Comparison of ENCODE assay signal across 32 mouse cellular contexts in genomic region chr8:94337559-94337958, GRCm38 (mm10). TPM values are rescaled to one million over a fixed set of nuclear protein-coding genes. Genes with fewer than 3 reads are reported as not detected.
"Had no signal": no experiment of that assay in that cellular context is flagged by ENCODE, and none has a peak within 500 bp of the region (broad histone marks: within the 10 kb centered on the region; RNA-seq: fewer than 3 reads in every experiment).

No protein-coding gene starts in this region.

- H3K4me2 ChIP-seq: limb, embryonic 12.5 days; limb, embryonic 13.5 days; limb, embryonic 15.5 days; liver, embryonic 11.5 days; liver, embryonic 12.5 days; liver, embryonic 13.5 days; liver, embryonic 15.5 days; lung, embryonic 14.5 days; lung, embryonic 15.5 days; midbrain, embryonic 11.5 days; midbrain, embryonic 12.5 days; midbrain, embryonic 15.5 days had no signal

- H3K4me1 ChIP-seq: limb, embryonic 10.5 days; limb, embryonic 12.5 days; limb, embryonic 13.5 days; limb, embryonic 15.5 days; liver, embryonic 12.5 days; liver, embryonic 13.5 days; liver, embryonic 15.5 days; lung, embryonic 15.5 days; midbrain, embryonic 12.5 days; midbrain, embryonic 15.5 days had no signal

- ATAC-seq: liver, embryonic 12.5 days; liver, postnatal 0 days; lung, postnatal 0 days; midbrain, embryonic 15.5 days; midbrain, embryonic 16.5 days had no signal

- H3K9ac ChIP-seq: limb, embryonic 12.5 days; limb, embryonic 13.5 days; limb, embryonic 15.5 days; liver, embryonic 12.5 days; liver, embryonic 13.5 days; liver, embryonic 14.5 days; liver, embryonic 15.5 days; liver, postnatal 0 days; lung, embryonic 14.5 days; lung, embryonic 15.5 days; midbrain, embryonic 12.5 days; midbrain, embryonic 15.5 days had no signal

- H3K4me3 ChIP-seq: left cerebral cortex, adult 2 months; limb, embryonic 10.5 days; limb, embryonic 12.5 days; limb, embryonic 13.5 days; limb, embryonic 15.5 days; liver, embryonic 12.5 days; liver, embryonic 13.5 days; liver, embryonic 15.5 days; lung, embryonic 15.5 days; megakaryocyte, embryonic 14.5 days; midbrain, embryonic 10.5 days; midbrain, embryonic 12.5 days; midbrain, embryonic 15.5 days; myocyte had no signal

- H3K9me3 ChIP-seq: limb, embryonic 10.5 days; limb, embryonic 12.5 days; limb, embryonic 13.5 days; limb, embryonic 15.5 days; liver, embryonic 12.5 days; liver, embryonic 13.5 days; liver, embryonic 15.5 days; lung, embryonic 15.5 days; midbrain, embryonic 10.5 days; midbrain, embryonic 12.5 days; midbrain, embryonic 15.5 days had no signal

- H3K27me3 ChIP-seq: limb, embryonic 12.5 days; limb, embryonic 13.5 days; limb, embryonic 15.5 days; liver, embryonic 12.5 days; liver, embryonic 13.5 days; liver, embryonic 15.5 days; lung, embryonic 15.5 days; midbrain, embryonic 12.5 days; midbrain, embryonic 15.5 days had no signal

- H3K36me3 ChIP-seq: limb, embryonic 10.5 days; limb, embryonic 12.5 days; limb, embryonic 13.5 days; limb, embryonic 15.5 days; liver, embryonic 12.5 days; liver, embryonic 13.5 days; liver, embryonic 15.5 days; lung, embryonic 15.5 days; midbrain, embryonic 10.5 days; midbrain, embryonic 12.5 days; midbrain, embryonic 15.5 days had no signal

- H3K27ac ChIP-seq: left cerebral cortex, adult 2 months; limb, embryonic 10.5 days; limb, embryonic 12.5 days; limb, embryonic 13.5 days; limb, embryonic 15.5 days; liver, embryonic 12.5 days; liver, embryonic 13.5 days; liver, embryonic 14.5 days; liver, embryonic 15.5 days; lung, embryonic 15.5 days; macrophage; midbrain, embryonic 10.5 days; midbrain, embryonic 12.5 days; midbrain, embryonic 15.5 days had no signal

- DNase-seq: left cerebral cortex, postnatal 4 days; liver; liver, embryonic 13.5 days; liver, postnatal 0 days; lung, adult 18-20 months; lung, adult 2 months; lung, embryonic 14.5 days; lung, postnatal 10 days; lung, postnatal 14 days; lung, postnatal 36 days; lung, postnatal 4 days; midbrain, embryonic 14.5 days had no signal

RNA-seq across cellular contexts. Expression of gene Slc12a3, which starts 8.6 kb away (rescaled TPM):
- polyA plus RNA-seq: limb, embryonic 10.5 days; limb, embryonic 11.5 days; limb, embryonic 12.5 days; limb, embryonic 13.5 days; limb, embryonic 15.5 days; liver, embryonic 11.5 days; liver, embryonic 12.5 days; liver, embryonic 13.5 days; lung, embryonic 14.5 days; macrophage; midbrain, embryonic 10.5 days; midbrain, embryonic 11.5 days; midbrain, embryonic 12.5 days; midbrain, embryonic 16.5 days had no signal
